Mouse (Mus musculus): ENCODE results near the gene Rpe. TPM values are rescaled to one million over a fixed set of nuclear protein-coding genes. Genes with fewer than 3 reads are reported as not detected.

Gene Rpe
- polyA plus RNA-seq, 1 experiment: 119 TPM

- H3K27me3 ChIP-seq (ENCODE audit: control insufficient read depth, insufficient read depth, low read length, poor library complexity, severe bottlenecking): no peaks in the 10 kb centered on the region
- H3K36me3 ChIP-seq (ENCODE audit: control insufficient read depth, insufficient read depth, low read length, poor library complexity, severe bottlenecking): peaks cover 45% of the 10 kb centered on the region
- no peak overlapping the region for H3K9ac ChIP-seq (ENCODE audit: low read depth, poor library complexity, severe bottlenecking)
- TF ChIP-seq EP300 (IDR thresholded peaks at IDR 0.05; ENCODE audit: insufficient read depth, low read depth, low read length) (no peak), POLR2A (IDR thresholded peaks at IDR 0.05; ENCODE audit: insufficient read depth, low read length) (no peak), CTCF (IDR thresholded peaks at IDR 0.05; ENCODE audit: low read depth, low read length) (no peak)
- H3K4me3 ChIP-seq (ENCODE audit: low read depth, low read length): peak overlapping the region; percentile 31
- H3K4me1 ChIP-seq (ENCODE audit: control insufficient read depth, insufficient read depth, low read length): no peaks in the 10 kb centered on the region
- H3K27ac ChIP-seq (ENCODE audit: insufficient read depth, low read length): no peak overlapping the region
- no peaks in the 10 kb centered on the region for H3K9me3 ChIP-seq (replicated peaks; ENCODE audit: control insufficient read depth, insufficient read depth, low read length, poor library complexity, severe bottlenecking)
Observed at GRCm38 (mm10) chr1:66704523-66704922, 3.9 kb downstream of the Rpe start.

- Histone ChIP-seq H3K4me1 (ENCODE audit: control insufficient read depth, insufficient read depth, low read length) (no peaks in the 10 kb centered on the region), H3K27ac (ENCODE audit: insufficient read depth, low read length) (no peak overlapping the region), H3K27me3 (ENCODE audit: control insufficient read depth, insufficient read depth, low read length, poor library complexity, severe bottlenecking) (no peaks in the 10 kb centered on the region), H3K9ac (ENCODE audit: low read depth, poor library complexity, severe bottlenecking) (no peak overlapping the region), H3K36me3 (ENCODE audit: control insufficient read depth, insufficient read depth, low read length, poor library complexity, severe bottlenecking) (peaks cover 63% of the 10 kb centered on the region), H3K4me3 (ENCODE audit: low read depth, low read length) (no peak overlapping the region), H3K9me3 (replicated peaks; ENCODE audit: control insufficient read depth, insufficient read depth, low read length, poor library complexity, severe bottlenecking) (no peaks in the 10 kb centered on the region)
- TF ChIP-seq POLR2A (IDR thresholded peaks at IDR 0.05; ENCODE audit: insufficient read depth, low read length) (no peak), CTCF (IDR thresholded peaks at IDR 0.05; ENCODE audit: low read depth, low read length) (no peak), EP300 (IDR thresholded peaks at IDR 0.05; ENCODE audit: insufficient read depth, low read depth, low read length) (no peak)
Observed at GRCm38 (mm10) chr1:66712859-66713258, 12.2 kb downstream of the Rpe start.

DNA sequence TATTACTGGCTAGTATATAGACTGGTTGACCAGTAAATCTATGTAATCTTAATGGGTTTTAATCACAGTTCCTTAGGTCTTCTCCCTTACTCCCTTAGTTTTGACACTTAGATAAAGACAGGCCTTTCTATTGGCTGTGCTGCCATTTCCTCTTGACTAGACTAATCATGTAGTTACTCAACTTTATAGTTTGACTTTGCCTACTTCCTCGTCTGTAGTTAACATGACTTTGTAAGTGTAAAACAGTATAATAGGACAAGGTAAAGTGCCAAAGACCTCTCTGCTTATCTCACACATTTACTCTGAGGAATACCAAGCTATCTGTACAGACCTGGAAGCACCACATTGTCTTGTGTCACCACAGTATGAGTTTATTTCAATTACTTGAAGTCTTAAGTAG lies 29.9 kb downstream of the Rpe start:
- Histone ChIP-seq H3K4me1 (ENCODE audit: control insufficient read depth, insufficient read depth, low read length) (no peaks in the 10 kb centered on the region), H3K27ac (ENCODE audit: insufficient read depth, low read length) (no peak overlapping the region), H3K9ac (ENCODE audit: low read depth, poor library complexity, severe bottlenecking) (no peak overlapping the region), H3K36me3 (ENCODE audit: control insufficient read depth, insufficient read depth, low read length, poor library complexity, severe bottlenecking) (peaks cover 9% of the 10 kb centered on the region), H3K9me3 (replicated peaks; ENCODE audit: control insufficient read depth, insufficient read depth, low read length, poor library complexity, severe bottlenecking) (no peaks in the 10 kb centered on the region), H3K27me3 (ENCODE audit: control insufficient read depth, insufficient read depth, low read length, poor library complexity, severe bottlenecking) (no peaks in the 10 kb centered on the region), H3K4me3 (ENCODE audit: low read depth, low read length) (no peak overlapping the region)
- TF ChIP-seq CTCF (IDR thresholded peaks at IDR 0.05; ENCODE audit: low read depth, low read length): no peak

GRCm38 (mm10) chr1:66768764-66769163 lies 68.1 kb downstream of the Rpe start:
- H3K36me3 ChIP-seq (ENCODE audit: control insufficient read depth, insufficient read depth, low read length, poor library complexity, severe bottlenecking): no peaks in the 10 kb centered on the region
- H3K4me3 ChIP-seq (ENCODE audit: low read depth, low read length): no peak overlapping the region
- no peaks in the 10 kb centered on the region for H3K4me1 ChIP-seq (ENCODE audit: control insufficient read depth, insufficient read depth, low read length)
- no peak overlapping the region for H3K27ac ChIP-seq (ENCODE audit: insufficient read depth, low read length)
- no peaks in the 10 kb centered on the region for H3K27me3 ChIP-seq (ENCODE audit: control insufficient read depth, insufficient read depth, low read length, poor library complexity, severe bottlenecking)
- no peaks in the 10 kb centered on the region for H3K9me3 ChIP-seq (replicated peaks; ENCODE audit: control insufficient read depth, insufficient read depth, low read length, poor library complexity, severe bottlenecking)
- no peak for TF ChIP-seq CTCF (IDR thresholded peaks at IDR 0.05; ENCODE audit: low read depth, low read length)
- TF ChIP-seq POLR2A (IDR thresholded peaks at IDR 0.05; ENCODE audit: insufficient read depth, low read length): no peak
- TF ChIP-seq EP300 (IDR thresholded peaks at IDR 0.05; ENCODE audit: insufficient read depth, low read depth, low read length): no peak
- no peak overlapping the region for H3K9ac ChIP-seq (ENCODE audit: low read depth, poor library complexity, severe bottlenecking)

Other genes with a start within 250 kb of the Rpe start
- 0.27 TPM in 1 of 2 replicates, not detected in the other for gene Unc80, start 232.5 kb upstream of the Rpe start, polyA plus RNA-seq (2011; ENCODE audit: insufficient read depth, insufficient read length, low read depth, missing spikeins)
- gene Kansl1l, start 116.7 kb downstream of the Rpe start, polyA plus RNA-seq (2011; ENCODE audit: insufficient read depth, insufficient read length, low read depth, missing spikeins): 5.8 and 6.4 TPM in 2 replicates
- gene Acadl, start 162.4 kb downstream of the Rpe start, polyA plus RNA-seq (2011; ENCODE audit: insufficient read depth, insufficient read length, low read depth, missing spikeins): 55.8 and 58.3 TPM in 2 replicates
- not detected in 2 replicates for gene Myl1, start 244.6 kb downstream of the Rpe start, polyA plus RNA-seq (2011; ENCODE audit: insufficient read depth, insufficient read length, low read depth, missing spikeins)